Mouse (Mus musculus): ENCODE results near the gene Spats2l. TPM values are rescaled to one million over a fixed set of nuclear protein-coding genes. Genes with fewer than 3 reads are reported as not detected.

The Spats2l gene
- polyA plus RNA-seq, 1 experiment from 2014 or later, result 70.1 TPM

DNA sequence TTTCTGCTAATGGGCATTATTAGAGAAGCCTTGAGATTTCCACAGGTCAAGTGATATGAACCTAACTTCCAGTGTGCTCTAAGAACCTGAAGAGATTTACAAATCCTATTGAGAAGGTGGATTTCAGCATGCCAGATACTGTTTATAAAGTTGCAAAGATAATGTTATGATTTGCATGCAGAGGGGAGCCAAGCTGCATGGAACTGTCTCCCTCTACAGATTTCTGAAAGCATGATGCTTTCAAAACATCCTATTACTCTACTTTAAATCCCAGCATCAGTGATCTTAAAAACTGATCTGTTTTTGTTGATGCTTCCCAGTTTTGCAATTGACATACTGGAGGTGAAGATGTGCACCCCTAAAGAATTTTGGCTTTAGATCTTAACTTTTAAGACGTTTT lies 160.3 kb downstream of the Spats2l start:
- Histone ChIP-seq H3K27ac (ENCODE audit: low read depth, low read length) (no peak overlapping the region), H3K4me2 (ENCODE audit: low read depth, low read length) (no peak overlapping the region), H3K27me3 (ENCODE audit: control insufficient read depth, insufficient read depth, low read length) (no peaks in the 10 kb centered on the region), H3K9me3 (ENCODE audit: control insufficient read depth, low read length) (no peaks in the 10 kb centered on the region), H3K4me3 (ENCODE audit: low read depth, low read length) (no peak overlapping the region), H3K4me1 (ENCODE audit: control insufficient read depth, insufficient read depth, low read length) (no peaks in the 10 kb centered on the region), H3K9ac (replicated peaks; ENCODE audit: low read depth, low read length) (no peak overlapping the region), H3K36me3 (ENCODE audit: control insufficient read depth, insufficient read depth, low read length) (no peaks in the 10 kb centered on the region)
- WGBS, result 54% methylated on average over 1 of the region's 1 CpGs
- no peak for ATAC-seq (ENCODE audit: low read depth)

- Histone ChIP-seq H3K9me3 (ENCODE audit: control insufficient read depth, low read length) (no peaks in the 10 kb centered on the region), H3K9ac (replicated peaks; ENCODE audit: low read depth, low read length) (no peak overlapping the region), H3K36me3 (ENCODE audit: control insufficient read depth, insufficient read depth, low read length) (0 out of 2 replicates have a peak, but pooled peaks cover 4% of the 10 kb centered on the region), H3K27ac (ENCODE audit: low read depth, low read length) (no peak overlapping the region), H3K4me1 (ENCODE audit: control insufficient read depth, insufficient read depth, low read length) (0 out of 2 replicates have a peak, but pooled peaks cover 5% of the 10 kb centered on the region), H3K27me3 (ENCODE audit: control insufficient read depth, insufficient read depth, low read length) (no peaks in the 10 kb centered on the region), H3K4me3 (ENCODE audit: low read depth, low read length) (no peak overlapping the region), H3K4me2 (ENCODE audit: low read depth, low read length) (0 out of 2 replicates have a peak overlapping the region, but pooled peaks have one; percentile 14)
- 17% methylated on average over 10 of the region's 10 CpGs for WGBS
- peak; percentile 79 for ATAC-seq (ENCODE audit: low read depth)
These were observed 166.7 kb downstream of the Spats2l start for GRCm38 (mm10) chr1:57940691-57941090.

- 57% methylated on average over 7 of the region's 7 CpGs for WGBS
- Histone ChIP-seq H3K4me3 (ENCODE audit: low read depth, low read length) (no peak overlapping the region), H3K9ac (replicated peaks; ENCODE audit: low read depth, low read length) (no peak overlapping the region), H3K27me3 (ENCODE audit: control insufficient read depth, insufficient read depth, low read length) (no peaks in the 10 kb centered on the region), H3K9me3 (ENCODE audit: control insufficient read depth, low read length) (no peaks in the 10 kb centered on the region), H3K4me2 (ENCODE audit: low read depth, low read length) (no peak overlapping the region), H3K4me1 (ENCODE audit: control insufficient read depth, insufficient read depth, low read length) (0 out of 2 replicates have a peak, but pooled peaks cover 5% of the 10 kb centered on the region), H3K27ac (ENCODE audit: low read depth, low read length) (no peak overlapping the region), H3K36me3 (ENCODE audit: control insufficient read depth, insufficient read depth, low read length) (0 out of 2 replicates have a peak, but pooled peaks cover 4% of the 10 kb centered on the region)
- ATAC-seq (ENCODE audit: low read depth), result peak; percentile 44; the same call in 1 of the 2 replicates
These were observed 167.1 kb downstream of the Spats2l start for GRCm38 (mm10) chr1:57941095-57941494.

DNA sequence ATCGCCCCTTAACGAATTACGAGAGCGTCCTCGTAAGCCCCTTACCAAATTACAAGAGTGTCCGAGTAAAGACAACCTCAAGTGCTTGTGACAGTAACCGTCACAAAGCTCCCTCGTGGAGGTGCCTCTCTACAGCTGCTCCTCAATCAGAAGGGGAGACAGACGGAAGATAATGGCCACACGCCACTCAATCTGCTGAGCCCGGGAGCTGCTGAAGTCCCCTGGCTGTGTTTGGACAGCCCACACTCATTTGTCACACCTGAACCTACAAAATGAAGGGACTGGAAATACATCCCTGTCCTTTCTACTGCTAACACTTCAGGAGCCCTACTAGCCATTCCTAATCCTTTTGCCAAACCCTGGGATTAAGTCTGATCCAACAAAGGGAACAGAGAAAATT lies 167.8 kb downstream of the Spats2l start:
- no peaks in the 10 kb centered on the region for H3K27me3 ChIP-seq (ENCODE audit: control insufficient read depth, insufficient read depth, low read length)
- ATAC-seq (ENCODE audit: low read depth), result no peak
- no peak overlapping the region for H3K4me2 ChIP-seq (ENCODE audit: low read depth, low read length)
- 0 out of 2 replicates have a peak, but pooled peaks cover 4% of the 10 kb centered on the region for H3K36me3 ChIP-seq (ENCODE audit: control insufficient read depth, insufficient read depth, low read length)
- no peak overlapping the region for H3K27ac ChIP-seq (ENCODE audit: low read depth, low read length)
- no peak overlapping the region for H3K9ac ChIP-seq (replicated peaks; ENCODE audit: low read depth, low read length)
- no peak overlapping the region for H3K4me3 ChIP-seq (ENCODE audit: low read depth, low read length)
- no peaks in the 10 kb centered on the region for H3K9me3 ChIP-seq (ENCODE audit: control insufficient read depth, low read length)
- H3K4me1 ChIP-seq (ENCODE audit: control insufficient read depth, insufficient read depth, low read length), result 0 out of 2 replicates have a peak, but pooled peaks cover 5% of the 10 kb centered on the region
- 50% methylated on average over 11 of the region's 11 CpGs for WGBS

GRCm38 (mm10) chr1:57942215-57942614 lies 168.3 kb downstream of the Spats2l start:
- WGBS, result 76% methylated on average over 6 of the region's 6 CpGs

GRCm38 (mm10) chr1:57947552-57948347 lies 173.8 kb downstream of the Spats2l start:
- Histone ChIP-seq H3K36me3 (ENCODE audit: control insufficient read depth, insufficient read depth, low read length) (0 out of 2 replicates have a peak, but pooled peaks cover 4% of the 10 kb centered on the region), H3K27me3 (ENCODE audit: control insufficient read depth, insufficient read depth, low read length) (no peaks in the 10 kb centered on the region), H3K9ac (replicated peaks; ENCODE audit: low read depth, low read length) (no peak overlapping the region), H3K4me3 (ENCODE audit: low read depth, low read length) (no peak overlapping the region), H3K27ac (ENCODE audit: low read depth, low read length) (no peak overlapping the region), H3K9me3 (ENCODE audit: control insufficient read depth, low read length) (no peaks in the 10 kb centered on the region), H3K4me2 (ENCODE audit: low read depth, low read length) (no peak overlapping the region), H3K4me1 (ENCODE audit: control insufficient read depth, insufficient read depth, low read length) (no peaks in the 10 kb centered on the region)
- 35% methylated on average over 2 of the region's 2 CpGs for WGBS
- ATAC-seq (ENCODE audit: low read depth), result no peak

More at GRCm38 (mm10) chr1:57942215-57942614, 168.3 kb downstream of the Spats2l start:
- no peak for ATAC-seq (ENCODE audit: low read depth)
- Histone ChIP-seq H3K4me3 (ENCODE audit: low read depth, low read length) (no peak overlapping the region), H3K9me3 (ENCODE audit: control insufficient read depth, low read length) (no peaks in the 10 kb centered on the region), H3K27me3 (ENCODE audit: control insufficient read depth, insufficient read depth, low read length) (no peaks in the 10 kb centered on the region), H3K4me1 (ENCODE audit: control insufficient read depth, insufficient read depth, low read length) (0 out of 2 replicates have a peak, but pooled peaks cover 5% of the 10 kb centered on the region), H3K36me3 (ENCODE audit: control insufficient read depth, insufficient read depth, low read length) (0 out of 2 replicates have a peak, but pooled peaks cover 4% of the 10 kb centered on the region), H3K27ac (ENCODE audit: low read depth, low read length) (no peak overlapping the region), H3K9ac (replicated peaks; ENCODE audit: low read depth, low read length) (no peak overlapping the region), H3K4me2 (ENCODE audit: low read depth, low read length) (no peak overlapping the region)

DNA sequence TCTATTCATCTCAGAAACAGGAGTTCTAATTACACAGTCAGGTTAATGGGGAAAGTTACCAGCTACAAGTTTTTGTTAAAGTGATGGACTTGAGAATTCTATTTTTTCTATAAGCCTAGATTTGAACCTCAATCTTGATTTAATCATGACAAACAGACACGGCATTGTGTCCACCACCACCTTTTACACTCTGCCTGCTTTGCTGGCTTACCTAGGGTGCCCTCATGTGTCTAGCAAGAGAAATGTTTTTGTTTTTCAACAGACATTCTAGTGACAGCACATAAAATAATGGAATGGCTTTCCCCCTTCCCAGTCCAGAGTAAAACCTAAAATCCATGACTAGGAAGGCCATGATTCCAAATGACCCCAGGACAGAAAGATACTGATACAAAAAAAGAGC lies 175.2 kb downstream of the Spats2l start:
- ATAC-seq (ENCODE audit: low read depth), result peak; percentile 80; the same call in 1 of the 2 replicates
- Histone ChIP-seq H3K36me3 (ENCODE audit: control insufficient read depth, insufficient read depth, low read length) (no peaks in the 10 kb centered on the region), H3K4me2 (ENCODE audit: low read depth, low read length) (no peak overlapping the region), H3K4me3 (ENCODE audit: low read depth, low read length) (no peak overlapping the region), H3K27ac (ENCODE audit: low read depth, low read length) (no peak overlapping the region), H3K9ac (replicated peaks; ENCODE audit: low read depth, low read length) (no peak overlapping the region), H3K4me1 (ENCODE audit: control insufficient read depth, insufficient read depth, low read length) (no peaks in the 10 kb centered on the region), H3K9me3 (ENCODE audit: control insufficient read depth, low read length) (no peaks in the 10 kb centered on the region), H3K27me3 (ENCODE audit: control insufficient read depth, insufficient read depth, low read length) (no peaks in the 10 kb centered on the region)
- 3% methylated on average over 1 of the region's 1 CpGs for WGBS

- H3K9ac ChIP-seq (replicated peaks; ENCODE audit: low read depth, low read length), result no peak overlapping the region
- no peaks in the 10 kb centered on the region for H3K27me3 ChIP-seq (ENCODE audit: control insufficient read depth, insufficient read depth, low read length)
- no peaks in the 10 kb centered on the region for H3K36me3 ChIP-seq (ENCODE audit: control insufficient read depth, insufficient read depth, low read length)
- H3K4me2 ChIP-seq (ENCODE audit: low read depth, low read length), result no peak overlapping the region
- ATAC-seq (ENCODE audit: low read depth), result no peak
- H3K4me3 ChIP-seq (ENCODE audit: low read depth, low read length), result no peak overlapping the region
- no peak overlapping the region for H3K27ac ChIP-seq (ENCODE audit: low read depth, low read length)
- WGBS, result 70% methylated on average over 5 of the region's 5 CpGs
- H3K9me3 ChIP-seq (ENCODE audit: control insufficient read depth, low read length), result no peaks in the 10 kb centered on the region
- no peaks in the 10 kb centered on the region for H3K4me1 ChIP-seq (ENCODE audit: control insufficient read depth, insufficient read depth, low read length)
These were observed 175.8 kb downstream of the Spats2l start for GRCm38 (mm10) chr1:57949716-57950115.

DNA sequence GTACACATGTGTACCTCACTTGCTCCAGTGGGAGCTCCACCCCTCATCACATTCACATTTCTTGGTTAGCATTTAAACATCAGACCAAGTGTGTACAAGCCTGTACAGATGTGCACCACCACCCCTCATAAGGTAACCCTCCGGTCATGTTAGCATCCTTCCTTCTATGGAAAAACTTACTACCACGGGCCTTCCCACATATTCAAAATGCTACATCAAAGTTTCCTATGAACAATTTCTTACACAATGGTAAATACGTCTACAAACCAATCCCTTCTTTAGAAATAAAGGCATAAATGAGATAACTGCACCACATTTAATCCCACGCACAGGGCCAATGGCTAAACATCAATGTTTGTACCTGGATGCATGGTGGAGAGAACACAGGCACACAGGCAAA lies 178.5 kb downstream of the Spats2l start:
- H3K4me1 ChIP-seq (ENCODE audit: control insufficient read depth, insufficient read depth, low read length), result no peaks in the 10 kb centered on the region
- no peak for ATAC-seq (ENCODE audit: low read depth)
- H3K9ac ChIP-seq (replicated peaks; ENCODE audit: low read depth, low read length), result no peak overlapping the region
- H3K4me3 ChIP-seq (ENCODE audit: low read depth, low read length), result no peak overlapping the region
- WGBS, result 96% methylated on average over 4 of the region's 4 CpGs
- no peaks in the 10 kb centered on the region for H3K27me3 ChIP-seq (ENCODE audit: control insufficient read depth, insufficient read depth, low read length)
- H3K36me3 ChIP-seq (ENCODE audit: control insufficient read depth, insufficient read depth, low read length), result peaks cover 7% of the 10 kb centered on the region; the same call in 1 of the 2 replicates
- no peak overlapping the region for H3K27ac ChIP-seq (ENCODE audit: low read depth, low read length)
- no peaks in the 10 kb centered on the region for H3K9me3 ChIP-seq (ENCODE audit: control insufficient read depth, low read length)
- no peak overlapping the region for H3K4me2 ChIP-seq (ENCODE audit: low read depth, low read length)
